Mouse (Mus musculus) skeletal muscle tissue, adult 2 months (tissue): Measurements from ENCODE around the gene Rad51b.

Experiments used
- DNase-seq: peaks from one replicate; pipeline ENCODE4 v3.0.0-alpha.2; 2012; ENCODE audit warnings: low read depth, low spot score

Gene Rad51b

GRCm38 (mm10) chr12:79380190-79380589, 83.1 kb downstream of the Rad51b start:
- no peak for DNase-seq

GRCm38 (mm10) chr12:79381489-79381888, 84.4 kb downstream of the Rad51b start:
- DNase-seq = no peak

GRCm38 (mm10) chr12:79382416-79382815, 85.3 kb downstream of the Rad51b start:
- DNase-seq = no peak

GRCm38 (mm10) chr12:79383583-79383982, 86.5 kb downstream of the Rad51b start:
- DNase-seq = peak; percentile 18

- DNase-seq = no peak
These were observed 87.7 kb downstream of the Rad51b start for GRCm38 (mm10) chr12:79384787-79385186.

GRCm38 (mm10) chr12:79385199-79385598, 88.1 kb downstream of the Rad51b start:
- no peak for DNase-seq

GRCm38 (mm10) chr12:79387886-79388285, 90.8 kb downstream of the Rad51b start:
- DNase-seq = no peak

- no peak for DNase-seq
These were observed 92.2 kb downstream of the Rad51b start for GRCm38 (mm10) chr12:79389251-79389650.

GRCm38 (mm10) chr12:79389971-79390370, 92.9 kb downstream of the Rad51b start:
- DNase-seq = no peak

GRCm38 (mm10) chr12:79393636-79394035, 96.6 kb downstream of the Rad51b start:
- DNase-seq = no peak

- DNase-seq = no peak
These were observed 106.9 kb downstream of the Rad51b start for GRCm38 (mm10) chr12:79403992-79404391.

- DNase-seq = no peak
These were observed 107.4 kb downstream of the Rad51b start for GRCm38 (mm10) chr12:79404494-79404893.

GRCm38 (mm10) chr12:79408677-79409076, 111.6 kb downstream of the Rad51b start:
- DNase-seq = no peak

- no peak for DNase-seq
These were observed 112.2 kb downstream of the Rad51b start for GRCm38 (mm10) chr12:79409126-79409860.

GRCm38 (mm10) chr12:79412894-79413507, 115.9 kb downstream of the Rad51b start:
- no peak for DNase-seq

- DNase-seq = no peak
These were observed 120.3 kb downstream of the Rad51b start for GRCm38 (mm10) chr12:79417360-79417759.

- DNase-seq = no peak
These were observed 123.5 kb downstream of the Rad51b start for GRCm38 (mm10) chr12:79420605-79421004.

GRCm38 (mm10) chr12:79429507-79430291, 132.6 kb downstream of the Rad51b start:
- no peak for DNase-seq

GRCm38 (mm10) chr12:79431138-79431537, 134.1 kb downstream of the Rad51b start:
- DNase-seq = no peak

- DNase-seq = peak; percentile 49
These were observed 136.8 kb downstream of the Rad51b start for GRCm38 (mm10) chr12:79433724-79434442.

GRCm38 (mm10) chr12:79435474-79435873, 138.4 kb downstream of the Rad51b start:
- peak; percentile 21 for DNase-seq

GRCm38 (mm10) chr12:79436035-79436434, 139.0 kb downstream of the Rad51b start:
- DNase-seq = no peak
